Mouse (Mus musculus) CH12.LX (cell line): Measurements from ENCODE around the gene Tbc1d14. TPM values are rescaled to one million over a fixed set of nuclear protein-coding genes. Genes with fewer than 3 reads are reported as not detected.
A peak's percentile ranks its signal among the peaks of the same experiment; 100 is the strongest.

Experiments
- DNase-seq: peaks from one replicate; pipeline ENCODE4 v3.0.0-alpha.2; 2013; ENCODE audit errors: extremely low read depth
- H3K27ac ChIP-seq: 2 replicates; pipeline ENCODE4 v1.5.1; 2012; ENCODE audit warnings: low read depth, mild to moderate bottlenecking, control low read depth, moderate library complexity; ENCODE audit not compliant: insufficient read depth
- H3K27me3 ChIP-seq: replicated peaks from 2 replicates; pipeline ENCODE3; 2012; ENCODE audit warnings: inconsistent platforms
- H3K36me3 ChIP-seq, 2 experiments: replicated peaks in 1 of 2; 2 replicates each; pipeline versions ENCODE3 to v1.6.1; 2012; ENCODE audit warnings: inconsistent platforms in 1 of 2, low read length in 1 of 2, mild to moderate bottlenecking in 1 of 2, mixed read lengths in 1 of 2, moderate library complexity in 1 of 2; ENCODE audit not compliant: control insufficient read depth in 1 of 2, insufficient read depth in 1 of 2
- H3K4me1 ChIP-seq, 2 experiments: 2 replicates each; pipeline ENCODE4 v1.6.1; 2012; ENCODE audit warnings: inconsistent platforms in 1 of 2, moderate library complexity in 1 of 2; ENCODE audit not compliant: insufficient read depth in 2 of 2, control insufficient read depth in 1 of 2
- H3K4me2 ChIP-seq: 2 replicates; pipeline ENCODE4 v1.6.1; 2012; ENCODE audit warnings: low read depth, mild to moderate bottlenecking, control low read depth; ENCODE audit not compliant: poor library complexity, insufficient read depth, severe bottlenecking
- H3K4me3 ChIP-seq, 3 experiments: fragments of 150-350 bp in 1 of 3; sonication (generic) in 1 of 3; replicated peaks in 1 of 3; 2 replicates each; pipeline versions ENCODE3 to v1.5.1; 2011 to 2012; ENCODE audit warnings: low read depth in 2 of 3, low read length in 2 of 3, mild to moderate bottlenecking in 2 of 3, moderate library complexity in 2 of 3, control low read depth in 1 of 3, improper control_type of control experiment in 1 of 3, inconsistent platforms in 1 of 3, mixed read lengths in 1 of 3; ENCODE audit not compliant: poor library complexity in 1 of 3
- H3K79me2 ChIP-seq: replicated peaks from 2 replicates; pipeline ENCODE4 v1.6.1; 2012; ENCODE audit warnings: mild to moderate bottlenecking, moderate library complexity; ENCODE audit not compliant: control insufficient read depth, poor library complexity, insufficient read depth, severe bottlenecking; ENCODE audit errors: extremely low read depth
- H3K9ac ChIP-seq: 2 replicates; pipeline ENCODE4 v1.6.1; 2012; ENCODE audit warnings: low read depth, mild to moderate bottlenecking, control low read depth, moderate library complexity; ENCODE audit not compliant: insufficient read depth
- H3K9me3 ChIP-seq: replicated peaks from 2 replicates; pipeline ENCODE3; 2012; ENCODE audit warnings: low read length, inconsistent platforms, mixed read lengths
- BHLHE40 ChIP-seq: IDR thresholded peaks from 2 replicates; pipeline ENCODE4 v1.6.1; 2011; ENCODE audit warnings: mild to moderate bottlenecking, low read depth, low read length, improper control_type of control experiment
- CHD1 ChIP-seq: IDR thresholded peaks from 2 replicates; pipeline ENCODE4 v1.6.1; 2012; ENCODE audit warnings: low read depth, low read length, improper control_type of control experiment, inconsistent platforms
- CHD2 ChIP-seq: IDR thresholded peaks from 2 replicates; pipeline ENCODE4 v1.6.1; 2011; ENCODE audit warnings: low read length, improper control_type of control experiment
- E2F4 ChIP-seq: IDR thresholded peaks from 2 replicates; pipeline ENCODE4 v1.6.1; 2011; ENCODE audit warnings: low read depth, low read length, improper control_type of control experiment; ENCODE audit not compliant: insufficient replicate concordance
- ELF1 ChIP-seq: IDR thresholded peaks from 2 replicates; pipeline ENCODE4 v1.6.1; 2014; ENCODE audit warnings: low read depth, mild to moderate bottlenecking, inconsistent platforms, low read length, improper control_type of control experiment
- ETS1 ChIP-seq: conservative IDR thresholded peaks from 2 replicates; pipeline ENCODE4 v1.6.1; 2012; ENCODE audit warnings: low read depth, mild to moderate bottlenecking, inconsistent platforms, low read length, improper control_type of control experiment, moderate library complexity
- GABPA ChIP-seq: IDR thresholded peaks from 2 replicates; pipeline ENCODE4 v1.6.1; 2012; ENCODE audit warnings: low read depth, low read length, improper control_type of control experiment, inconsistent platforms; ENCODE audit not compliant: insufficient replicate concordance
- HCFC1 ChIP-seq: IDR thresholded peaks from 2 replicates; pipeline ENCODE4 v1.6.1; 2012; ENCODE audit warnings: low read depth, mild to moderate bottlenecking, inconsistent platforms, low read length, improper control_type of control experiment
- IRF4 ChIP-seq: IDR thresholded peaks from 2 replicates; pipeline ENCODE4 v1.6.1; 2014; ENCODE audit warnings: low read depth, mild to moderate bottlenecking, inconsistent platforms, low read length, improper control_type of control experiment
- JUN ChIP-seq: IDR thresholded peaks from 2 replicates; pipeline ENCODE4 v1.6.1; 2011; ENCODE audit warnings: low read depth, mild to moderate bottlenecking, low read length, improper control_type of control experiment, moderate library complexity; ENCODE audit not compliant: insufficient read depth
- JUND ChIP-seq: conservative IDR thresholded peaks from 2 replicates; pipeline ENCODE4 v1.6.1; 2011; ENCODE audit warnings: low read depth, low read length, improper control_type of control experiment
- KAT2A ChIP-seq: IDR thresholded peaks from 2 replicates; pipeline ENCODE4 v1.6.1; 2012; ENCODE audit warnings: low read length, improper control_type of control experiment, inconsistent platforms; ENCODE audit not compliant: insufficient replicate concordance
- MAFK ChIP-seq: IDR thresholded peaks from 2 replicates; pipeline ENCODE4 v1.6.1; 2011; ENCODE audit warnings: low read length, improper control_type of control experiment; ENCODE audit not compliant: insufficient replicate concordance
- MAX ChIP-seq: IDR thresholded peaks from 2 replicates; pipeline ENCODE4 v1.6.1; 2011; ENCODE audit warnings: low read length, improper control_type of control experiment
- MAZ ChIP-seq: IDR thresholded peaks from 2 replicates; pipeline ENCODE4 v1.6.1; 2012; ENCODE audit warnings: low read depth, mild to moderate bottlenecking, inconsistent platforms, low read length, improper control_type of control experiment, moderate library complexity
- MEF2A ChIP-seq: IDR thresholded peaks from 2 replicates; pipeline ENCODE4 v1.6.1; 2014; ENCODE audit warnings: low read depth, mild to moderate bottlenecking, inconsistent platforms, low read length, improper control_type of control experiment, borderline replicate concordance
- MXI1 ChIP-seq: IDR thresholded peaks from 2 replicates; pipeline ENCODE4 v1.6.1; 2011; ENCODE audit warnings: mild to moderate bottlenecking, low read depth, low read length, improper control_type of control experiment
- MYC ChIP-seq: IDR thresholded peaks from 2 replicates; pipeline ENCODE4 v1.6.1; 2011; ENCODE audit warnings: low read depth, mild to moderate bottlenecking, improper control_type of control experiment, low read length
- NELFE ChIP-seq: IDR thresholded peaks from 2 replicates; pipeline ENCODE4 v1.6.1; 2011; ENCODE audit warnings: low read depth, low read length, improper control_type of control experiment
- NRF1 ChIP-seq: IDR thresholded peaks from 2 replicates; pipeline ENCODE4 v1.6.1; 2014; ENCODE audit warnings: low read depth, mild to moderate bottlenecking, inconsistent platforms, low read length, improper control_type of control experiment, moderate library complexity
- PAX5 ChIP-seq: IDR thresholded peaks from 2 replicates; pipeline ENCODE4 v1.6.1; 2012; ENCODE audit warnings: low read length, inconsistent platforms, mixed read lengths
- POLR2A ChIP-seq: IDR thresholded peaks from 2 replicates; pipeline ENCODE4 v1.6.1; 2011; ENCODE audit warnings: low read depth, mild to moderate bottlenecking, improper control_type of control experiment, low read length
- POLR2AphosphoS2 ChIP-seq: IDR thresholded peaks from 2 replicates; pipeline ENCODE4 v1.6.1; 2011; ENCODE audit warnings: low read depth, low read length, improper control_type of control experiment
- RAD21 ChIP-seq: IDR thresholded peaks from 2 replicates; pipeline ENCODE4 v1.6.1; 2011; ENCODE audit warnings: low read depth, mild to moderate bottlenecking, low read length, improper control_type of control experiment, moderate library complexity
- RCOR1 ChIP-seq: conservative IDR thresholded peaks from 2 replicates; pipeline ENCODE4 v1.6.1; 2012; ENCODE audit warnings: low read depth, mild to moderate bottlenecking, inconsistent platforms, low read length, improper control_type of control experiment
- SIN3A ChIP-seq: IDR thresholded peaks from 2 replicates; pipeline ENCODE4 v1.6.1; 2012; ENCODE audit warnings: low read length, improper control_type of control experiment, inconsistent platforms
- SMC3 ChIP-seq: IDR thresholded peaks from 2 replicates; pipeline ENCODE4 v1.6.1; 2011; ENCODE audit warnings: low read depth, low read length, improper control_type of control experiment
- TBP ChIP-seq: conservative IDR thresholded peaks from 2 replicates; pipeline ENCODE4 v1.6.1; 2011; ENCODE audit warnings: low read depth, low read length, improper control_type of control experiment
- TCF12 ChIP-seq: IDR thresholded peaks from 2 replicates; pipeline ENCODE4 v1.6.1; 2014; ENCODE audit warnings: low read depth, mild to moderate bottlenecking, inconsistent platforms, low read length, improper control_type of control experiment
- UBTF ChIP-seq: IDR thresholded peaks from 2 replicates; pipeline ENCODE4 v1.6.1; 2012; ENCODE audit warnings: low read depth, mild to moderate bottlenecking, inconsistent platforms, low read length, improper control_type of control experiment, moderate library complexity
- USF1 ChIP-seq: IDR thresholded peaks from 2 replicates; pipeline ENCODE4 v1.6.1; 2014; ENCODE audit warnings: low read depth, mild to moderate bottlenecking, inconsistent platforms, low read length, improper control_type of control experiment
- USF2 ChIP-seq: conservative IDR thresholded peaks from 2 replicates; pipeline ENCODE4 v1.6.1; 2011; ENCODE audit warnings: low read depth, low read length, improper control_type of control experiment
- ZC3H11A ChIP-seq: IDR thresholded peaks from 2 replicates; pipeline ENCODE4 v1.6.1; 2012; ENCODE audit warnings: low read depth, mild to moderate bottlenecking, inconsistent platforms, low read length, improper control_type of control experiment
- ZKSCAN1 ChIP-seq: IDR thresholded peaks from 2 replicates; pipeline ENCODE4 v1.6.1; 2012; ENCODE audit warnings: low read depth, inconsistent platforms, low read length, improper control_type of control experiment, borderline replicate concordance
- ZMIZ1 ChIP-seq: IDR thresholded peaks from 2 replicates; pipeline ENCODE4 v1.6.1; 2012; ENCODE audit warnings: low read depth, mild to moderate bottlenecking, inconsistent platforms, low read length, improper control_type of control experiment
- ZNF384 ChIP-seq: IDR thresholded peaks from 2 replicates; pipeline ENCODE4 v1.6.1; 2012; ENCODE audit warnings: low read depth, low read length, improper control_type of control experiment, inconsistent platforms
- dilution Hi-C: fragments of 300-500 bp; cut with MboI; formaldehyde crosslinking; loops from 2 replicates; pipeline ENCODE4 v1.14.3; 2020; ENCODE audit warnings: low sequenced_read_pairs; ENCODE audit not compliant: extremely low pct_unique_long_range_greater_than_20kb, extremely low pct_ligation_motif_present
- in situ Hi-C: fragments of 300-500 bp; cut with MboI; formaldehyde crosslinking; loops from 3 replicates; pipeline ENCODE4 v1.14.3; 2019; ENCODE audit warnings: low sequenced_read_pairs, low pct_ligation_motif_present, low pct_unique_long_range_greater_than_20kb, mixed read lengths
- polyA plus RNA-seq: library from polyadenylated mRNA; unstranded; fragments of >175 nt; gene quantifications from 2 replicates; pipeline ENCODE4 v1.2.1, GENCODE M21; 2012; ENCODE audit warnings: low read depth; ENCODE audit not compliant: insufficient read length
- total RNA-seq, 2 experiments: library from RNA; depleted of rRNA; stranded (reverse); fragments of 300-350 nt in 1 of 2; fragments of >200 nt in 1 of 2; gene quantifications; 2 replicates each; pipeline ENCODE4 v1.2.3; 2012 to 2014

The Tbc1d14 gene
- total and polyA plus RNA-seq, 3 experiments = 5.7 to 29.1 (median 10.1) TPM

DNA sequence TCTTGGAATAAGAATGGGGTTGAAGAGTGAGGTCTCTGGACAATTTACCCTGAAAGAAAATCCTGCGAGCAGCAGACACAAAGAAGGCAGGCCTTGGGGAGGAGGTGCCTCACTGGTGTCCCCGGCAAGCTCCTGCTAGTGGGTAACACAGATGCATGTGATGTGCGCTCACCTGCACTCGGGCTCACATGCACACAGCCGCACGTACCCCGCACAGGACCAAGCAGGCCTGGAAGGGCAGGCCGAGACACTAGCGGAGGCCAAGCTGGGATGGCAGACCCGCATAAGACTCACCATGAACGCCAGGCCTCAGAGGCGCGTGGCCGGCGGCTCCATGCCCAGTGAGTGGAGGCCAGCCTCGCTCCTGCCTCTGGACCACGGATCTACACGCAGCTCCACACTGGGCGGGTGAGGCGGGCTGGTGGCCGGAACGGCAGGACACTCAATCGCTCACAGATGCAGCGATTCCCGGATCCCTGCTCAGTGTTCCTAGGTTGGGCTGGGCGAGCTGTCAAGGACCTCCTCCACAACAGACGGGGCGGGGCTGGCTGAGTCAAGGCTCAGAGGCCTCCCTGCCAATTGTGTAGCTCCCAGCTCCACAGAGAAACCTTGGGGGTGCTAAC, 62.8 kb downstream of the Tbc1d14 start:
- H3K4me2 ChIP-seq = peak overlapping the region; percentile 81
- H3K9ac ChIP-seq = peak overlapping the region; percentile 49
- no peak for TF ChIP-seq CHD2
- TF ChIP-seq ELF1 = peak; percentile 65; the same call in 1 of the 2 replicates
- TF ChIP-seq MEF2A = 0 out of 2 replicates have a peak, but pooled peaks have one; percentile 26
- no peak for TF ChIP-seq RCOR1
- peak; percentile 92 for TF ChIP-seq SIN3A
- TF ChIP-seq GABPA = no peak
- TF ChIP-seq IRF4 = peak; percentile 64; the same call in 1 of the 2 replicates
- TF ChIP-seq MAFK = no peak
- TF ChIP-seq POLR2A = peak; percentile 60
- no peak for TF ChIP-seq ZKSCAN1
- no peak for TF ChIP-seq ETS1
- TF ChIP-seq MXI1 = peak; percentile 78; the same call in 1 of the 2 replicates
- TF ChIP-seq USF2 = no peak
- TF ChIP-seq MAX = no peak
- TF ChIP-seq JUN = no peak
- TF ChIP-seq TBP = no peak
- no peak for TF ChIP-seq USF1
- TF ChIP-seq UBTF = no peak
- peak; percentile 30; the same call in 1 of the 2 replicates for TF ChIP-seq NELFE
- TF ChIP-seq CHD1 = no peak
- peak; percentile 59 for TF ChIP-seq TCF12
- TF ChIP-seq PAX5 = no peak
- no peak for TF ChIP-seq E2F4
- TF ChIP-seq SMC3 = peak; percentile 15; the same call in 1 of the 2 replicates
- TF ChIP-seq ZMIZ1 = peak; percentile 54; the same call in 1 of the 2 replicates
- peak; percentile 82; the same call in 1 of the 2 replicates for TF ChIP-seq MAZ
- TF ChIP-seq ZNF384 = no peak
- TF ChIP-seq ZC3H11A = no peak
- no peak for TF ChIP-seq NRF1
- no peak for TF ChIP-seq KAT2A
- TF ChIP-seq RAD21 = no peak; the same call in none of the 2 replicates
- no peak for TF ChIP-seq MYC
- TF ChIP-seq HCFC1 = peak; percentile 75
- no peak for TF ChIP-seq JUND
- no peak for TF ChIP-seq POLR2AphosphoS2
- TF ChIP-seq BHLHE40 = peak; percentile 29; the same call in 1 of the 2 replicates
- H3K27me3 ChIP-seq = no peaks in the 10 kb centered on the region
- no peaks in the 10 kb centered on the region for H3K9me3 ChIP-seq
- dilution Hi-C loops = no loop called here
- peaks cover 0 to 40% of the 10 kb centered on the region in 2 experiments for H3K36me3 ChIP-seq
- H3K4me1 ChIP-seq = peaks cover 16 to 66% of the 10 kb centered on the region in 2 experiments
- DNase-seq = peak; percentile 85
- H3K27ac ChIP-seq = no peak overlapping the region
- in situ Hi-C loops = no loop called here
- 0 out of 2 replicates have a peak, but pooled peaks cover 2% of the 10 kb centered on the region for H3K79me2 ChIP-seq
- peak overlapping the region; percentile 80 to 95 (median 90) for H3K4me3 ChIP-seq
